Mouse (Mus musculus) liver, postnatal 0 days (tissue): ENCODE data around the gene Ifnk.

Source experiments
- CTCF ChIP-seq: sonication (generic); IDR thresholded peaks from 2 replicates; pipeline ENCODE4 v1.5.1; 2016; ENCODE audit warnings: antibody characterized with exemption, low read depth
- EP300 ChIP-seq: IDR thresholded peaks from 2 replicates; pipeline ENCODE4 v1.6.1; 2016; ENCODE audit warnings: antibody characterized with exemption, low read depth, mild to moderate bottlenecking

DNA sequence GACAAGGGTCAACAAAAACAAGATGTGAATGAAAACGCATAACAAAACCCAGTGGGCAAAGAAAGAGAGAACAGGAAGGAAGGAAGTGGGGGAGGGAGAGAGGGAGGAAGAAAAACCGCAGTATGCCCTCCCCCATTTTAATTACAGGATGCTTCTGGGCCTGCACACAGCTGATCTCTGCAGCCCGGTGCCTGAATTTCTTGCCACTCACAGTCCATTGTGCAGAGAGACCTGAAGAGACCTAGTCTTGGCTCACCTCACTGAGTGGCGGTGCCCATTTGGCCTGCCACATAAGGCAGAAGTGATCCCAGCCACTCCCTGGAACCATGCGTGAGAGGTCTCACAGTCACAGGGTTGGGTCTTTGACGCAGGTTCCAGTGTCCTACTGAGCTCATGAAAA lies 13.8 kb upstream of the Ifnk start:
- TF ChIP-seq CTCF, result no peak
- TF ChIP-seq EP300, result no peak
